Mouse (Mus musculus) bone marrow, adult 2 months (tissue): Measurements from ENCODE around the gene Il11ra1.
"Not testable (repeated sequence)": the region's sequence is repeated elsewhere in the genome, so short reads cannot be mapped to it uniquely, and the experiment has no call there.

ENCODE experiments used
- CTCF ChIP-seq: fragments of 200-500 bp; IDR thresholded peaks from 2 replicates; pipeline ENCODE4 v1.5.1; 2011; ENCODE audit warnings: low read length, control low read depth; ENCODE audit not compliant: control insufficient read depth, insufficient read depth
- POLR2A ChIP-seq: fragments of 200-500 bp; IDR thresholded peaks from 2 replicates; pipeline ENCODE4 v1.6.1; 2011; ENCODE audit warnings: low read depth, mild to moderate bottlenecking, control low read depth, low read length, borderline replicate concordance; ENCODE audit not compliant: control insufficient read depth

GRCm38 (mm10) chr4:41700224-41700623, 435 bp downstream of the Il11ra1 start:
- not testable (repeated sequence) for TF ChIP-seq CTCF, POLR2A
